Mouse (Mus musculus) retina, postnatal 1 day (tissue): ENCODE measurements around the gene Npdc1.
A peak's percentile ranks its signal among the peaks of the same experiment; 100 is the strongest.
"Not testable (repeated sequence)": the region's sequence is repeated elsewhere in the genome, so short reads cannot be mapped to it uniquely, and the experiment has no call there.

Experiments used
- DNase-seq: peaks from one replicate; pipeline ENCODE4 v3.0.0-alpha.2; 2012

The Npdc1 gene

DNA sequence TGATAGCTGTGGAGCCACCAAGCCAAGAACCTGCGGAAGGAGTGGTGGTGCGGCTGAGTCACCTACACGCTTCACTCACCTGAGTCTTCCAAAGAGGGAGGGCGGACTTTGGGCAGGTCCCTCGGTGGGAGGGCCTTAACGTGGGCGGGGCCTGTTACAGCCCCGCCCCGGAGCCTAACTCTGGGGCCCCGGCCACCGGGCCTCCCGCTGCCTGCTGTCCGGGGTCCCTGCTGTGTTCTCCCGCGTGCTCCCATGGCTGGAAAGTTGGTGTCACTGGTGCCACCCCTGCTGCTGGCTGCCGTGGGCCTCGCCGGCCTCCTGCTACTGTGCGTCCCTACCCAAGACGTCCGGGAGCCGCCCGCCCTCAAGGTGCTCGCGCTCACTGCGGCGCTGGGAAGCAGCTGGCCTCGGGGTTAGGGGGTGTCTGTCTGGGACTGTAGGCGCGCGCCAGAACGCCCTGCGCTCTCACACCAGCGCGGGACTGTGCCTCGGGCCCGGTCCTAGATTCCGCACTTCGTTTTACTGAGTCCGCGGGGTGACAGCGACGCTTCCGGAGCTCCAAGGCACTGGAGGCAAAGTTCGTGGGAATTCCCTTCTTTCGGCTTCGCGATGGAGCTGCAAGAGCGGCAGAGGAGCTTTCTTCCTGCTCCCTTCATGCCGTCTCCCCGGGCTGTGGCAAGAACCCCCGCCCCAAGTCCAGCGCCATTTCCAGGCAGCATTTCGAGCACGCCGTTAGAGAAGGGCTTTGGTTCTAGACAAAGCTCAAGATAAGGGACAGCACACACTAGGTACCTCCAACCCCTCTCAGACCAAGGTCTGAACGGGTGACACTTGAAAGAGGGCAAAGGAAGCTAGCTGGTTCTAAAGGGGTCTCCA lies 3.2 kb upstream of the Npdc1 start, which contains the start of gene Entpd2:
Gene Entpd2, plus strand, starts transcription at position 154 of the 876 bp plus-strand sequence.
- DNase-seq = peak; percentile 67

DNA sequence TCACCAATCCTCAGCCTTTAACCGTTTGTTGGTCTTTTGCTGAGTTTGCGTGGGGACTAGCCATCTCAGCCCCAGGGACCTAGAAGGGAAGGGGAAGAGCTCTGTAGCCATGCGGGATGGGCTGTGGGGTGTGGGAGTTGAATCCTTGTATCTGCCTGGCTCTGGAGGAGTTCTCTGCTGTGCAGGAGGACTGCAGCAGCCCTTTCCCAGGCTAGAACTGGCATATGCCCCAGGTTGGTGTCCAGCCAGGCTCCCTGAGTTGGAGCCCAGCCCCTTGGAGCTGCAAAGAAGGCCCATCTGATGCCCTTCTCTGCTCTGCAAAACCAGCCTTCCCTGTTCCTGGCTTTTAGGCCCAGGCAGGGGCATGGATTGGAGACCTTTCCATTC lies 2.6 kb upstream of the Npdc1 start:
- DNase-seq = no peak

DNA sequence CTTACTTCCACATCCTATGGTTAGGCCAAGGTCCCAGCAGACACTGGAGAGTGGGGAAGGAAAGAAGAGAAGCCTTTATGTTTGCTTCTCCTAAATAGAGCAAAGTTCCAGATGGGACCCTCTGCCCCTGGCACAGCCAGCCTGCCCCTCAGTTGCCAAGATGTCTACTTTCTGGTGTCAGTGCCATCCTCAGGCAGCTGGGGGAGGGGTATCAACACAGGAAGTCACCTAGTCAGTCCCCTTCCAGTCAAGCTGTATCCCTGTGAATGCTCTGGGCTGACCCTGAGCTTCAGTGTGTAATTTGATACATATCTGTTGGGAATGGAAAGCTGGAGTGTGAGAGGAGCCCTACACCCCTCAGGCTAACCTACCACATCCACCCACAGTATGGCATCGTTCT lies 2.1 kb upstream of the Npdc1 start:
- no peak for DNase-seq

DNA sequence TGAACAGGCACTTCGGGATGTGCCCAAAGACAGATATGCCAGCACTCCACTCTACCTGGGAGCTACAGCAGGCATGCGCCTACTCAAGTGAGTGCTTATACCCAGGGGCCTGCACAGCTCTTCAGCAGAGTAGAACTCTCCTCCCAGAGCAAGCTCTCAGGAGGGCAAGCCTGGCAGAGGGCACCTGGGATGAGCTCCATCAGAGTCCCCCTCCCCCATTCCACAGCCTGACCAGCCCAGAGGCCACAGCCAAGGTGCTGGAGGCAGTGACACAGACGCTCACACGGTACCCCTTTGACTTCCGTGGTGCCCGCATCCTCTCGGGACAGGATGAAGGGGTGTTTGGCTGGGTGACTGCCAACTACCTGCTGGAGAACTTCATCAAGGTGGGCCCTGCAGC lies 1.1 kb upstream of the Npdc1 start:
- DNase-seq = no peak

DNA sequence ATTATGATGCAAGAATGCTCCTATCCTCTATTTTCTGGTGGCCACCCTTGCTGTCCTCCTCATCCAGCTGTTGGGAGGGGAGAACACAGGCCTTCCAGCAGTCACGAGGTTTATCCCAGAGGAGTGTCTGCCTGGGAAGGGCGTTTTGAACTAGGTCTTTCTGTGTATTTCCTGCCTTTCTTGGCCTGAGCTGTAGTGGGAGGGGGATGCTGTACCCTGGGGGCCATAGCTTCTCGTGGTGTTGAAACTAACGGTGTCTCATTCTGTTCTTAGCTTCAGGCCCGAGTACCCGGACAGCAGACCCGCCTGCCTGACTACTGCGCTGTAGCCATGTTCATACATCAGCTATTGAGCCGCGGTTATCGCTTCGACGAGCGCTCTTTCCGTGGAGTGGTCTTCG lies 1.1 kb downstream of the Npdc1 start:
- no peak for DNase-seq

DNA sequence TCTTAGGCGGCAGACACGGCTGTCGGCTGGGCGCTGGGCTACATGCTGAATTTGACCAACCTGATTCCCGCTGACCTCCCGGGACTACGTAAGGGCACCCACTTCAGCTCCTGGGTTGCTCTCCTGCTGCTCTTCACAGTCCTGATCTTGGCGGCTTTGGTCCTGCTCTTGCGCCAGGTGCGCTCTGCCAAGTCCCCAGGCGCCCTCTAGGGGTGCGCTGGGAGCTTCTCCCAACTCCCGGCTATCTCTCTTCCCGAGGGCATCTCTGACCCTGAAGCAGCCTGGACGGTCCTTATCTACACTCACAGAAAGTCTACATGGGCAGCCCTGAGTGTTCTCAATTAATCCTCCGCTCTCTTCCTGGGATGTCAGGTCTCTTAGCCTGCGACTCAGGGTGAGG lies 1.6 kb downstream of the Npdc1 start:
- peak; percentile 73 for DNase-seq

DNA sequence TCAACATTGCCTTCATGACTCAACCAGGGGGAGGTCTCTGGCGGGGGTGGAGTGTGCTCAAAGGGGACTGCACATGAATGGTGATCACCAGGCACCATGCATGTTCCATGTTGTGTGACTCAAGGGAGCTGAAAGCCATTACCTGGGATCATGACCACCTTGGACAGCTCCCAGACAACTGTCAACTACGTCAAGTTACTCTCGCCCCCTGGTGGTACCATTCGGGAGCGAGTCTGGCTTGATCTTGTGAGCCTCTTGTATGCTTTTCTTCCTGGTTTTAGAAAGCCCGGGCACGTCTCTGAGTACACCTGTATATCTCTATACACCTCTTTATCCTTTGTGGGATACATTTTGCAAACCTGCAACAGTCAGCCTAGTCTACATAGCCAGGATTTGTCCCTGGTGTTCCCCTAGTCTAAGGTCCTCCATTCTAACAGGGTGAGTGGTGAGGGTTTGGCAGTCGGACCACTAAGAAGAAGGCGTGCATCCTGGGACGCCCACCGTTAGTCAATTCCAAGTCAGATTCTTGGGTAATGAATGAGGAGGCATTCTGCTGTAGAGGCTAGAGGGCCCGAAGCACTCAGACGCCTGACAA lies 3.3 kb downstream of the Npdc1 start:
- DNase-seq = peak; percentile 90

DNA sequence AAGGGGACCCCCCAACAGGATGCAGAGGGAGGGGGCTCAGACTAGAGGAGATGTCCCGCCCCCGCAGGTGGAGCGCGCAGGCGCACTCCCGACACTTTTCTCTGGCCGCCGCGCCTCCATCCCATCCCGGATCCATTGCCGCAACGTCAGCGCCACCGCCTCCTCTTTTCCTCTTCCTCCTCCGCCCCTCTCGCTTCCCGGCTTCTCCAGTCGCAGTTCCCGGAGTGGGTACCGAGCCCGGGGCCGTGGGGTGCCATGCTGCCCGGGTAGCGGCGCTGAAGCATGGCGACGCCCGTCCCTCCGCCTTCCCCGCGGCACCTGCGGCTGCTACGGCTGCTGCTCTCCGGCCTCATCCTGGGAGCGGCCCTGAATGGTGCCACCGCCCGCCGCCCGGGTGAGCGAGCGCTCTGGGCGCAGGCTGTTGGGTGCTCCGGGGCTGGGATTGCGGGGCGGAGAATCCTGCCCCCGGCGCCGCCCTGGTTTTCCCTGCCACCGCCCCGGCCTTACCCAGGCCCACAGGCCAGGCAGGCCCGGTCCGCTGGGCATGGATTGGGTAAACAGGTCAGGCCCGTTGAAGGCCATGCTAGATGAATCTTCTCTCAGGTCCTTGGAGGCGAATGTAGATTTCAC lies 3.9 kb downstream of the Npdc1 start:
- DNase-seq = peak; percentile 79

DNA sequence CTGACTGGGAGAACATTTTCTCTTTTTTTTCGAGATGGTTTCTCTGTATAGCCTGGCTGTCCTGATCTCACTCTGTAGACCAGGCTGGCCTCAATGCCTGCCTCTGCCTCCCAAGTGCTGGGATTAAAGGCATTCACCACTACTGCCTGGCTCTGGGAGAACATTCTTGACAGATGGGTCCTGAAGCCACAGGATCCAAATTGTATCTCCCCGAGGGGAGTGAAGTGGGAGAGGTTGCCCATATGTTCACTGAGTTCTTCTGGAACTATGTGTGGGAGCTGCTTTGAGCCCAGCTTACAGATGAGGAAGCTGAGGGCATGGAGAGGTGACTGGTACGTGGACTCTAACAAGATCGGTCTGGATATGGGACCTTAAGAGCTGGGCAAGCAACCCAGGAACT lies 4.8 kb downstream of the Npdc1 start:
- no peak for DNase-seq

DNA sequence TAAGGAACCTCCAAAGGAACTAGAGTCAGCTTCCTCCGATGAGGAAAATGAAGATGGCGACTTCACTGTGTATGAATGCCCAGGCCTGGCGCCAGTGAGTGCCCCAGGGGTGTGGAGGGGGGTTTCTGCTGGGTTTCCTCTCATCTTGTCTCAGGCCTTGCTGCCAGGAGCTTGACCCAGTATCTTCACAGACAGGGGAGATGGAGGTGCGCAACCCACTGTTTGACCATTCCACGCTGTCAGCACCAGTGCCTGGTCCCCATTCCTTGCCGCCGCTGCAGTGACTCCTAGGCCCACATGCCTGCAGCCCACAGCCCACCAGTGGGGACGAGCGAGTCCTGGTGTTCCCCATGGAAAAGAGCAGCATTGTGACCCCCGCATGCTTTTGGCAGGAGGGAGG lies 9.8 kb downstream of the Npdc1 start:
- DNase-seq = no peak

DNA sequence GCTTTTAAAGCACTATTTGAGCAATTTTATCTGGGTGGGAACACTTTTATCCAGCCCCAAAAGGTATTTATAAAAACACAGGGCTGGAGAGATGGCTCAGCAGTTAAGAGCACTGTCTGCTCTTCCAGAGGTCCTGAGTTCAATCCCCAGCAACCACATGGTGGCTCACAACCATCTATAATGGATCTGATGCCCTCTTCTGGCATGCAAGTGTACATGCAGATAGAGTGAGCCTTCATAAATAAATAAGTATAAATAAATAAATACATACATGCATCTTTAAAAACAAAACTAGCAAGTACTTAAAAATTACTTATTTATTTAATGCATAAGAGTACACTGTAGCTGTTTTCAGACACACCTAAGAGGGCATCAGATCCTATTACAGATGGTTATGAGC lies 14.3 kb downstream of the Npdc1 start:
- DNase-seq = not testable (repeated sequence)

DNA sequence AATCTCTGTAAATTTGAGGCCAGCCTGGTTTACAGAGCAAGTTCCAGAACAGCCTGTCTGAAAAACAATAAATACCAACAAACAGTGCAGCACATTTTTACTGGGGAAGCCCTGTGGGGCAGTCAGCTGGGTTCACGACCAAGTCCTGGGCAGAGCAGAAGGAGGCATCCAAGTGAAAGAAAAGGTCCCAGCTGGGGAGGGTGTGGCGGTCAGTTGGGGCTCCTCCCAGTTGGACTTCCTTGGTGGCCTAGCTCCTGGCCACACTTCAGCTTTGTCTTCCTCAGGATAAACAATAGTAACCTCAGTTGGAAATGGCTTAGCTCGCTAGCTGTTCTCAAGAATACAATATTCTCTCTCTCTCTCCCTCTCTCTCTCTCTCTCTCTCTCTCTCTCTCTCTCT lies 18.3 kb downstream of the Npdc1 start:
- DNase-seq = no peak

DNA sequence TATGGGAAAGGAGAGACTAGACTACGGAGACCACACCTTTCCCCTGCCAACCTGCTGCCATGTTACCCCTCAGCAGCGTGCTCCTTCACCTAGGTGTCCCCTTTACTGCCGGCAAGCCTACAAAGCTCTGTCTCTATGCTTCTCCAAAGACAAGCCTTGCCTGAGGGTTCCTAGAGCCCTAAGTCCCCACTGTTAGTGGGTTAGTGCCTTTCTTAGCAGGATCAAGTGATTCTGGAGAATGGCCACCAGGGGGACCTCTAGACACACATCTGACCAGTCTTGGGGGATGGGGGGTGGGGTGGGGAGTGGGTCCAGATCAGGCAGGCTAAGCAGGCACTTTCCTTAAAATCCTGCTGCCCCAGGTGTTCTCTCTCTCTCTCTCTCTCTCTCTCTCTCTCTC lies 22.7 kb downstream of the Npdc1 start:
- peak; percentile 86 for DNase-seq

DNA sequence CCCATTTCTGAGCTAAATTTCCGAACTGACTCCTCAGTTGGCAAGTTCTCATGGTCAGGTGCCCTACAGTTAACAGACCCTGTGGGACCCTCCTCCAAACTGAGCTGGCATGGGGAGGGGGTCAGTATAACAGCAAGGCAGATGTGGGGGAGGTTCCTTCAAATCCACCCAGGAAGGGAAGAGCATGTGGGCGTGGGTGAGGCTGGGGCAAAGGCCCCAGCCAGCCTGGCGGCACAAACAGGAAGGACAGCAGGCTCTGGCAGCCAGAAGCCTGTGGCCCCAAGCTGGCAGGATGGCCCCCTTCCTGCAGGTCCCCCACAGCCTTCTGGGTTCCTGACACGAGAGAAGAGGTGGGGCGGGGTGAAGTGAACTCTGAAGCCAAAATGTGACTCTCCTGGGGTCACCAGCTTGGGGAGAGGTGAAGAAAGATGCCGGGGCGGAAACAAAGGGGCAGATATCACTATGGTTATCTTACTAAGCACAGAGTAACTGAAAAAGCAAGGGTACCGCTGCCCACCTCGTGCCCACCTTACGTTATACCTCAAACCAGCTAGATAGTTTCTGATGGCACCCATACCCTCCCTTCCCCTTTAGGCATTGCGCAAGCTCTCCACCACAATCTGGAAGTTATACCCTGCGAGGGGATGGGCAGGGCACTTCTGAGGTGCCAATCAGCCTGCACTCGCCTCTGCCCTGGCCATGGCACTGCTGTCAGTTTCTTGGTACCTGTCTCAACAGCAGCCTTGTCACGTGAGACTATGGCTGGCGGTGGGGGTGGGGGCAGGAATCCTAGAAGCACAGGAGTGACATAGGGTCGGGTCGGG lies 23.6 kb downstream of the Npdc1 start, which contains the start of gene Fut7:
Gene Fut7, plus strand, starts transcription at position 681 of the 824 bp plus-strand sequence.
- DNase-seq = no peak

DNA sequence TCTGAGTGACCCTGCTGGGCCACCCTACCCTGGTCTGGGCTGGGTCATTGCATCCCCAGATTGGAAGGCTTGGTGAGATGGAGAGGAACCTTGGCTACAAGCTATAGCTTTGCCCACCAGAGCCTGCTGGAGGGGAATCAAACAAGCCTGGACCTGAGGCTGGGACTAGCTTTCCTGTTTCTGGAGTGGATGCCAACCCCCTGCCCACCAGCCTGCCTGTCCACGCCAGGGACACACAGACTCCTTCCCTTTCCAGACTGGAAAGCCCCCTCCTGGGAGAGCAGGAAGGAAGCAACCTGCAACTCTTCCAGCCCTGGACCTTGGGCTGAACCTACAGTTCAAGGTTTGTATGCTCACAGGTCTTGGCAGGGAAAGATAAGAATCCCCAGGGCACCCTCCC lies 24.5 kb downstream of the Npdc1 start:
- DNase-seq = no peak

DNA sequence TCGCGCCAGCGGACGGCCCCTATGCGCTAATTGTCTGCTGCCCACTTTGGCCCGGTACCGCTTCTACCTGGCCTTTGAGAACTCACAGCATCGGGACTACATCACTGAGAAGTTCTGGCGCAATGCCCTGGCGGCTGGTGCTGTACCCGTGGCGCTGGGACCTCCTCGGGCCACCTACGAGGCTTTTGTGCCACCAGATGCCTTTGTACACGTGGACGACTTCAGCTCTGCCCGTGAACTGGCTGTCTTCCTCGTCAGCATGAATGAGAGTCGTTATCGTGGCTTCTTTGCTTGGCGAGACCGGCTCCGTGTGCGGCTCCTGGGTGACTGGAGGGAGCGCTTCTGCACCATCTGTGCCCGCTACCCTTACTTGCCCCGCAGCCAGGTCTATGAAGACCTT lies 26.3 kb downstream of the Npdc1 start:
- no peak for DNase-seq

DNA sequence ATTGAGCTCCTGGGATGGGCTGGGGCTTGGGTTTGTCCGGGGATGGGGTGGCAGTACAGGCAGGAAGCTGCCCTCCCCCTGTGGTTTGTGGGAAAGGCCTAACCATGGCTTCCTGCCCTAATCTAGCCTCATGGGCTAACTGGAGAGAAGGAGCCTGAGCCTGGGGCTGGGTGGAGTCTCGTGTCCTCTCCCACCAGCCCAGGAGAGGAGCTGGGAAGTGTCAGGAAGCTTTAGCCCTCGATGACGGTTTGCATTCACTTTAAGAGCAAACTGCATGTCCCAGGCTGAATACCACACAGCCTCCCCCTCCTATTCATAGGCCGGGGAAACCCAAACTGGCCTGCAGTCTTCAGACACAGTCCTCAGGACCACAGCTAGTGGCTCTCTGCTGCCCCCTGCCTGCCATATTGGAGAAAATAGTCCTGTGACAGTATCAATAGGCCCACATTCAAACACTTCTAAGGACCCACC lies 27.6 kb downstream of the Npdc1 start:
- DNase-seq = peak; percentile 88

DNA sequence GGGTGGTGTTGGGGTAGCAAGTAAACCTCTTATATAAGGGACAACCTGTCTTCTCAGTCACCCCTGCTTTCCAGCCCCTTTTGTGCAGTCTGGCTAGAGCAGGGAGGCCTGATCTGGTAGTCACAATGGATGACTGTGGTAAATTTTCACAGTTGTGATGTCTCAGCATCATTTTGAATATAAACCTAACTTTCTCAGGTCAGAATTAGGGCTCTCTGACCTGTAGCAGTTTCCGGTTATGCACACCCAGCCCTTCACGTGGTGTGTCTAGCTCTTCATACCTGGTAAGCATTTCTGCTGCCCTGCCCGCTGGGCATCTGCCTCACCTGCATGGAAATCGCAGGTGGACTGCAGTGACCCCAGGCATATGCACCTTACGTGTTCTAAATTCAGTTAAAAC lies 28.1 kb downstream of the Npdc1 start:
- no peak for DNase-seq

DNA sequence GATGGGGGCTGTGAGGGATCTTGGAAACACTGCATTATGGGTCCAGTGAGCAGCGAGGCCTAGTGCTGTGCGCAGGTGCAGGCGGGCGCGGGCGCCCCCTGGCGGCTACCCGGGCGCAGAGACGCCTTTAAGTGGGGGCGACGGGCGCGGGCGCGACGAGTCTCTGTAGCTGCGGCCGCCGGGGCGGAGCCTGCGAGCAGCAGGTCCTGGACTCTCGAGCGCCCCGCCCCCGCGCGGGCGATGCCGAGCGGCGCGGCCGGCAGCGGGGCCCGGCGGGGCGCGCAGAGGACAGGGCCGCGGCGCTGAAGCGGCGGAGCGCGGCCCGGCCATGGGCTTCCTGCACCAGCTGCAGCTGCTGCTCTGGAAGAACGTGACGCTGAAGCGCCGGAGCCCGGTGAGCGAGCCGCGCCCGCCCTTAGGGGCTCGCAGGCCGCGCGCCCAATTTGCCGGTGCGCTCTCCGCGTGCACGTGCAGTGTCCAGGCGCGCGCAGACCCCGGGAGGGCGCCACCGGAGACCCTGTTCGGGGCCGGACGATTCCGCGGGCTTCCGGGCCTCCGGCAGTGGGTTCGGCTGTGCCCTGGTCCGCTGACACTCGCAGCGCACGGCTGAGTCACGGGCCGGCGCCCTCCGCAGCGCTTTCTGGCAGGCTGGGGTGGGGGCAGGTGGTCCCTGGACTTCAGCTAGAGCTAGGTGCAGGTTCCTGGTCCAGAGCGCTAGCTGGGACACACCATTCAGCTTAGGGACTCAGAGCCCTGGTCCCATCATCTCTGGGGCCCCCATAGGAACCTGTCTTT lies 29.5 kb downstream of the Npdc1 start, which contains the start of gene Abca2:
Gene Abca2, plus strand, starts transcription at position 262 of the 795 bp plus-strand sequence.
- peak; percentile 96 for DNase-seq

DNA sequence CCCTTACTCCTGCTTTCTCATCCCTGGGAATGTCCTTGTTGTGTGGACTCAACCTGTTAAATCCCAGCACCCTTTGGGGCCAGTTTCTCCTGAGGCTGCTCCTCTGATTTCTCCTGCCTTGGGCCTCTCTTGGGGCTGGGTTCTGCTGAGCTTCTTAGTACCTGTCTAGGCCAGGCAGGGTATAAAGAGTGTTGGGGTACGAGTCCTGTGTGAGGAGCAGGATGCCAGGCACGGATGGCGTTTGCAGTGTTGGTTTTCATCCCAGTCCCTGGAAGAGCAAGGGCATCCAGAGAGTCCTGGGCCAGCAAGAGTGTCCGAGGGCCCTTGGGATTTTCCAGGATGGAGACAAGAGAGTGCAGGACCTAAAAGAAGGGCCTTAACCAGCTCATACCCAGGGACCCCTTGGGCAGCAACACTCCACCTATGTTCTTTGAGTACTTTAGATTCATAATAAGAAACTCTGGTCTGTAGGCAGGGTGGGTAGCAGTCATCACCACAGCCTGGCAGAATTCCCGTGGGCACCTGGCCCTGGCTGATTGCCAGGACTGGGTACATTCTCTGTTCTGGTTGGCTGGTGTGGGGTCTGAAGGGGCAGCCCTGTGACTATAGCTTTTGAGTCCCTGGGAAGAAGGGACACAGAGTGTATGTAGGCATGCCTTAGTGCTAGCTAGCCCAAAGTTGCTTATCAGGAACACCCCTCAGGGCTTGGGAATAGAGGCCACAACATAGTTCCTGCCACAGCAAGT lies 30.5 kb downstream of the Npdc1 start:
- DNase-seq = no peak
